Mouse (Mus musculus) ovary, adult 2 months (tissue): ENCODE measurements around the gene Arhgef19. TPM values are rescaled to one million over a fixed set of nuclear protein-coding genes. Genes with fewer than 3 reads are reported as not detected.

Experiments
- polyA plus RNA-seq: library from polyadenylated mRNA; depleted of rRNA; stranded (reverse); fragments of >200 nt; gene quantifications from 2 replicates; pipeline ENCODE4 v1.2.3, GENCODE M21; 2012; rRNA removed

The Arhgef19 gene
- polyA plus RNA-seq: 25.2 and 27.8 TPM in 2 replicates

DNA sequence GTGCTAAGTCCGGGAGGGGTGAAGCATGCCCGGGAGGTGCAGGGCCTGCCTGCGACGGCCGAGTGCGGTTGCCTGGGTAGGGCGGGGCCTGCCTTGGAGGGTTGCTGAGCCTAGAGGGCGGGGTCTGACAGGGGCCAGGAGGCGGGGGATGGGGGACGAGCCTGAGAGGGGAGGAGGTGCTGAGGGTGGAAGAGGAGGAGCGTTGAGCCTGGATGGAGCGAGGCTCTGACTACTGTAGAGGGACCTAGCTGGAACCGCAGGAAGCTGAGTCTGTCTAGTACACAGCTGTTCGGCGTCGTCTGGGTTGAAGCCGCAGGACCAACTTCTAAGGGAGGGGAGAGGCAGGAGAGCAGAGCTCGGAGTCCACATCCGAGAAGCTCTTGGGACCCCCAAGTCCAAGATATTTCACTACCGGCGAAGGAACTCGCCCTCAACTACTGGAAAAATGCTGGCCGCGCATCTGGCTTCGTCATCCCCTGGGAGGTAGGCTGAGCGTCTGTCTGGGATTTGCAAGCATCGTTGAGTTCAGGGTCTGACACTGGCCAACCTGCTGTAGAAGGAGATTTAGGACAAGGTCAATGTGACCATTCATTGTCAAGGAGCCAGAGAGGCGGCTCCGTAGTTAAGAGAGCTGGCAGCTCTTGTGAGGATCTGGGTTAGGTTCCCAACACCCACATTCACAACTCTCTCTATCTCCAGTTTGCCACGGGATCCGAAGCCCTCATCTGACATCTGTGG is at the start of gene Arhgef19:
TSS of gene Arhgef19 (plus strand) at position 112 of the 738 bp plus-strand sequence.

DNA sequence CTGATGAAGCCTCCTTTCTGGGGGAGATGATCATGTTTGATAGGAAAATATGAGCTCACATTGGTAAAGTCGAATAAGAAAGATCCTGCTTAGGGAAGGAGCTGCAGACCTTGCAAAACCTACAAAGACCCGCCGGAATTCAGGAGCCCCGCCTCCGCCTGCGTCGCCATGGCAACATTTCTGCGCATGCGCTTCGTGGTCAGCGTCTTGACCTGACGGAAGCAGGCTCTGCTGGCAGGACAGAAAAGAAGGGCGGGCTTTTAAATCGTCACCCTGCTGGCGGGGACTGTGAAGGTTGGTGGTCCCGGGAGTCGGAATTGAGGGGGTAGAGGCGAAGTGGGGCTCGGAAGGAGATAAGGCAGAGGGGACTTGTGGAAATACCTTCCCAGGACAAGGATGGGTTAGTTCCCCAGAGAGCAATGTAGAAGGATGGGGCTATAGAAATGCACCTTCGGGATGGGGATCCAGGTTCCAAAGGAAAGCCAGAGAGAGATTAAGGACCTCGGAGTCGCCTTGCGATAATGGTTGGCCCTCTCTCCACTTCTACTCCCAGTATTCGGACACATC is 25.4 kb upstream of the Arhgef19 start, which contains the start of gene Rsg1:
TSS of gene Rsg1 (plus strand) at position 187 of the 567 bp plus-strand sequence.

DNA sequence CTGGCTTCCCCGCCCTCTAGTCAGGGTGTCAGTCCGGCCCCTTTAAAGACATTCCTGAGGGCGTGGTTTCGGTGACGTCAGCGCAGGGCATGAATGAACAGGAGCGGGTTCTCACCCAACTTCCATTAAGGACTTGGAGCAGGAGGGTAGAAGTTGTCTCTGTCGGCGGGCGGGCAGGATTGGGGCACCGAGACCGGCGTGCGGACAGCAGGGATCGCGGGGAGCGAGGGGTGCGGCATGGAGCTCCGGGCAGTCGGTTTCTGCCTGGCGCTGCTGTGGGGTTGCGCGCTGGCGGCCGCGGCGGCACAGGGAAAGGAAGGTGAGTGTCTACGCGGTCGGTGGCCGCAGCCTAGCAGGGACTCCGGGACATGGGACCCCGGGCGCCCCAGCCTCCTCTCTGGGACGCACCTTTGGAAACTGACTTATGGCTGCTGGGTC is 61.8 kb downstream of the Arhgef19 start, which contains the start of gene Epha2:
TSS of gene Epha2 (plus strand) at position 125 of the 438 bp plus-strand sequence.

Other genes starting within 250 kb of the Arhgef19 start
- 393 and 502 TPM in 2 replicates for gene Mfap2, start 229.1 kb upstream of the Arhgef19 start, polyA plus RNA-seq
- 51.6 and 59.3 TPM in 2 replicates for gene Crocc, start 178.9 kb upstream of the Arhgef19 start, polyA plus RNA-seq
- gene Necap2, start 161.1 kb upstream of the Arhgef19 start, polyA plus RNA-seq: 63.9 and 73.7 TPM in 2 replicates
- 0.42 and 0.85 TPM in 2 replicates for gene Spata21, start 151.2 kb upstream of the Arhgef19 start, polyA plus RNA-seq
- gene Szrd1, start 99.7 kb upstream of the Arhgef19 start, polyA plus RNA-seq: 53.7 and 55.4 TPM in 2 replicates
- 16.9 and 18.5 TPM in 2 replicates for gene Fbxo42, start 91.6 kb upstream of the Arhgef19 start, polyA plus RNA-seq
- 3.8 and 4.5 TPM in 2 replicates for gene Rsg1, start 25.5 kb upstream of the Arhgef19 start, polyA plus RNA-seq
- 11.6 and 14.6 TPM in 2 replicates for gene Epha2, start 61.7 kb downstream of the Arhgef19 start, polyA plus RNA-seq
- 4.6 and 6.3 TPM in 2 replicates for gene Fam131c, start 128.7 kb downstream of the Arhgef19 start, polyA plus RNA-seq
- not detected in 2 replicates for gene Clcnka, start 159.2 kb downstream of the Arhgef19 start, polyA plus RNA-seq
- not detected in 2 replicates for gene Clcnkb, start 176.5 kb downstream of the Arhgef19 start, polyA plus RNA-seq
- gene Hspb7, start 181.3 kb downstream of the Arhgef19 start, polyA plus RNA-seq: 15.4 and 16.0 TPM in 2 replicates
- 1.9 and 2.3 TPM in 2 replicates for gene Srarp, start 196.6 kb downstream of the Arhgef19 start, polyA plus RNA-seq
- gene Zbtb17, start 205.2 kb downstream of the Arhgef19 start, polyA plus RNA-seq: 61.4 and 64.3 TPM in 2 replicates